Mouse (Mus musculus) kidney, embryonic 16.5 days (tissue): ENCODE measurements around the gene Dazl. TPM values are rescaled to one million over a fixed set of nuclear protein-coding genes. Genes with fewer than 3 reads are reported as not detected.

Experiments used
- ATAC-seq: fragments of 200-750 bp; cut with Nextera tagmentation; 2 replicates; pipeline ENCODE4 v1.8.0; 2017; ENCODE audit warnings: moderate TSS enrichment; ENCODE audit not compliant: low FRiP score, low TSS enrichment
- H3K27ac ChIP-seq: fragments of 300-500 bp; sonication (generic); 2 replicates; pipeline ENCODE4 v1.5.1; 2014; ENCODE audit warnings: low read length
- H3K27me3 ChIP-seq: fragments of 300-500 bp; sonication (generic); 2 replicates; pipeline ENCODE4 v1.6.1; 2014; ENCODE audit warnings: low read length, control low read depth, mixed read lengths; ENCODE audit not compliant: insufficient read depth
- H3K36me3 ChIP-seq: fragments of 300-500 bp; sonication (generic); 2 replicates; pipeline ENCODE4 v1.6.1; 2014; ENCODE audit warnings: low read length, control low read depth, mixed read lengths; ENCODE audit not compliant: insufficient read depth
- H3K4me1 ChIP-seq: fragments of 300-500 bp; sonication (generic); 2 replicates; pipeline ENCODE4 v1.6.1; 2014; ENCODE audit warnings: low read length, control low read depth, mixed read lengths; ENCODE audit not compliant: insufficient read depth
- H3K4me2 ChIP-seq: fragments of 300-500 bp; sonication (generic); replicated peaks from 2 replicates; pipeline ENCODE4 v1.6.1; 2014; ENCODE audit warnings: low read depth, low read length
- H3K4me3 ChIP-seq: fragments of 300-500 bp; sonication (generic); 2 replicates; pipeline ENCODE4 v1.5.1; 2014; ENCODE audit warnings: mild to moderate bottlenecking, low read length
- H3K9ac ChIP-seq: fragments of 300-500 bp; sonication (generic); replicated peaks from 2 replicates; pipeline ENCODE4 v1.6.1; 2014; ENCODE audit warnings: low read length
- H3K9me3 ChIP-seq: fragments of 300-500 bp; sonication (generic); 2 replicates; pipeline ENCODE4 v1.6.1; 2016; ENCODE audit warnings: low read length, control low read depth
- WGBS: fragments of 180-500 bp; shearing (Covaris S2); extraction: QIAGEN DNeasy Blood & Tissue Kit; methylation state at CpG from one replicate; pipeline ENCODE4 v1.1.7; 2014; 5-methylcytosine and 5-hydroxymethylcytosine counted together
- polyA plus RNA-seq: library from polyadenylated mRNA; unstranded; fragments of >200 nt; fragmentation: Nextera tagmentation; extraction: Ambion mirVana; gene quantifications from 2 replicates; pipeline ENCODE4 v1.2.1, GENCODE M21; 2015

The Dazl gene
- polyA plus RNA-seq = 0.19 and 0.33 TPM in 2 replicates

GRCm38 (mm10) chr17:50293241-50293731 lies at the start of gene Dazl:
Gene Dazl (minus strand): TSS chr17:50293636.
- Histone ChIP-seq H3K27ac (peak within 1 kb of the TSS; percentile 48; the same call in 1 of the 2 replicates), H3K4me2 (peak within 1 kb of the TSS; percentile 63), H3K9ac (peak within 1 kb of the TSS; percentile 71), H3K4me1 (no peaks in the 10 kb centered on the region), H3K4me3 (peak within 1 kb of the TSS; percentile 52), H3K27me3 (no peaks in the 10 kb centered on the region), H3K36me3 (peaks cover 9% of the 10 kb centered on the region; the same call in 1 of the 2 replicates), H3K9me3 (peaks cover 14% of the 10 kb centered on the region)
- peak; percentile 8 for ATAC-seq
- 93% methylated on average over 43 of the region's 43 CpGs for WGBS

- Histone ChIP-seq H3K36me3 (no peaks in the 10 kb centered on the region), H3K4me1 (no peaks in the 10 kb centered on the region), H3K27ac (no peak overlapping the region), H3K27me3 (no peaks in the 10 kb centered on the region), H3K9ac (no peak overlapping the region), H3K9me3 (no peaks in the 10 kb centered on the region), H3K4me2 (no peak overlapping the region), H3K4me3 (no peak overlapping the region)
- no peak for ATAC-seq
- WGBS = 91% methylated on average over 11 of the region's 11 CpGs
Observed at GRCm38 (mm10) chr17:50341850-50342544, 48.6 kb upstream of the Dazl start.

DNA sequence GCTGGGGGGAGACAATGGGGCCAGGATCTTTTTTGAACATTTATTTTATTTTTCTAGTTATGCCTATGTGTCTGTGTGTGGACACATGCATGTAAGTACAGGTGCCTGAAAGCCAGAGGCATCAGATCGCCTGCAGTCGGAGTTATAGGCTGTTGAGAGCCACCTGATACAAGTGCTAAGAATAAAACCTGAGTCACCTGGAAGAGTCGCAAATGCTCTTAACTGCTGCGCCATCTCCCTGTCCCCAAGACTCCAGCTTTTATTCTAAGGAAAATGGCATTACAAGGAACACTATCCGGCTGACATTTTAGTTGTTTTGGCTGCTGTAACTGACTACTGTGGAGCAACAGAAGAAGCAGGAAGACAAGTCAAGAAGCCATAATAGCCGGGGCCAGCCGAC lies 45.5 kb upstream of the Dazl start:
- Histone ChIP-seq H3K36me3 (no peaks in the 10 kb centered on the region), H3K27ac (no peak overlapping the region), H3K9ac (no peak overlapping the region), H3K4me2 (no peak overlapping the region), H3K27me3 (no peaks in the 10 kb centered on the region), H3K4me3 (no peak overlapping the region), H3K4me1 (no peaks in the 10 kb centered on the region), H3K9me3 (no peaks in the 10 kb centered on the region)
- ATAC-seq = no peak
- 90% methylated on average over 7 of the region's 7 CpGs for WGBS

- ATAC-seq = no peak
- H3K9ac ChIP-seq = no peak overlapping the region
- no peak overlapping the region for H3K4me2 ChIP-seq
- 75% methylated on average over 2 of the region's 2 CpGs for WGBS
- H3K36me3 ChIP-seq = no peaks in the 10 kb centered on the region
- H3K4me3 ChIP-seq = no peak overlapping the region
- H3K27me3 ChIP-seq = no peaks in the 10 kb centered on the region
- no peak overlapping the region for H3K27ac ChIP-seq
- H3K9me3 ChIP-seq = no peaks in the 10 kb centered on the region
- H3K4me1 ChIP-seq = no peaks in the 10 kb centered on the region
Observed at GRCm38 (mm10) chr17:50335776-50336175, 42.3 kb upstream of the Dazl start.

GRCm38 (mm10) chr17:50334694-50335093 lies 41.3 kb upstream of the Dazl start:
- no peak for ATAC-seq
- no peaks in the 10 kb centered on the region for H3K27me3 ChIP-seq
- WGBS = 71% methylated on average over 5 of the region's 5 CpGs
- no peak overlapping the region for H3K4me3 ChIP-seq
- H3K9ac ChIP-seq = no peak overlapping the region
- no peaks in the 10 kb centered on the region for H3K36me3 ChIP-seq
- H3K4me1 ChIP-seq = no peaks in the 10 kb centered on the region
- no peaks in the 10 kb centered on the region for H3K9me3 ChIP-seq
- H3K4me2 ChIP-seq = no peak overlapping the region
- H3K27ac ChIP-seq = no peak overlapping the region

DNA sequence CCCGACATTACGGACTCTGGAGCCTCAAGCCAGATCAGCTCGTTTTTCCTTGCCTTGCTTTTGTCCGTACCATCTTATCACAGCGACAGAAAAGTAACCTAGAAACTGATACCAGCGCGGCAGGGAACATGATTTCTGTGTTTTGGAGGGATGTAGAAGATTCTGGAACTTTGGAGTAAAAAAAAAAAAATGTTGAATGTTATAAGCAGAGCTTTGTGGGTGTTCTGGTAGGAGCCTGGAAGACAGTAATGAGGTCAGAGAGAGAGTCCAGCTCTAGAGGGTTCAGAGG lies 38.5 kb upstream of the Dazl start:
- no peak overlapping the region for H3K4me3 ChIP-seq
- H3K27me3 ChIP-seq = no peaks in the 10 kb centered on the region
- 67% methylated on average over 7 of the region's 7 CpGs for whole genome bisulfite sequencing
- H3K4me2 ChIP-seq = no peak overlapping the region
- no peak overlapping the region for H3K27ac ChIP-seq
- ATAC-seq = no peak
- no peaks in the 10 kb centered on the region for H3K9me3 ChIP-seq
- no peaks in the 10 kb centered on the region for H3K4me1 ChIP-seq
- no peak overlapping the region for H3K9ac ChIP-seq
- H3K36me3 ChIP-seq = no peaks in the 10 kb centered on the region

GRCm38 (mm10) chr17:50331171-50332011 lies 38.0 kb upstream of the Dazl start:
- ATAC-seq = peak; percentile 59; the same call in 1 of the 2 replicates

GRCm38 (mm10) chr17:50330245-50330644 lies 36.8 kb upstream of the Dazl start:
- no peaks in the 10 kb centered on the region for H3K27me3 ChIP-seq
- no peak overlapping the region for H3K9ac ChIP-seq
- no peaks in the 10 kb centered on the region for H3K4me1 ChIP-seq
- H3K36me3 ChIP-seq = no peaks in the 10 kb centered on the region
- no peak overlapping the region for H3K4me2 ChIP-seq
- H3K9me3 ChIP-seq = no peaks in the 10 kb centered on the region
- H3K4me3 ChIP-seq = no peak overlapping the region
- no peak overlapping the region for H3K27ac ChIP-seq
- no peak for ATAC-seq
- WGBS = 92% methylated on average over 1 of the region's 1 CpGs

More at GRCm38 (mm10) chr17:50331171-50332011, 38.0 kb upstream of the Dazl start:
- 31% methylated on average over 8 of the region's 8 CpGs for WGBS
- Histone ChIP-seq H3K36me3 (no peaks in the 10 kb centered on the region), H3K4me3 (no peak overlapping the region), H3K27ac (no peak overlapping the region), H3K9me3 (no peaks in the 10 kb centered on the region), H3K4me1 (no peaks in the 10 kb centered on the region), H3K27me3 (no peaks in the 10 kb centered on the region), H3K4me2 (no peak overlapping the region), H3K9ac (no peak overlapping the region)

DNA sequence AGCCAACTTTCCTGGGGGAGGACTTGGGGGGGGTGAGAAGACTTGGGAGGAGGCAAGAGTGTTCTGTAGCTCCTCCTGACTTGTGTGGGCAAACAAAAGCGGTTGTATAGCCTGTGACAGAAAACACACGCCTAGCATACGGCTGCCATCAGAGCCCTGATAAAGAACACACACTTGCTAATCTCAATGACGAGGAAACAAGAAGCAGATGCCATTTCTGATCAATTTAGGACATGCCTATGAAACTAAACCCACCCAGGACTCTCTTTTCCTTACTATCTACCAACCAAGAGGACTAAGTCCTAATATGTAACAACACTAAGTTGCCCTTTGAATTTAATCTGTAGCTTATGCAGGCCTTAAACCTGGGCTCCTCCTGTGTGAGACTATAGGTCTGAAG lies 31.2 kb upstream of the Dazl start:
- Histone ChIP-seq H3K4me2 (no peak overlapping the region), H3K27me3 (no peaks in the 10 kb centered on the region), H3K4me1 (no peaks in the 10 kb centered on the region), H3K9me3 (no peaks in the 10 kb centered on the region), H3K4me3 (no peak overlapping the region), H3K36me3 (no peaks in the 10 kb centered on the region), H3K9ac (no peak overlapping the region), H3K27ac (no peak overlapping the region)
- WGBS = 82% methylated on average over 4 of the region's 4 CpGs
- no peak for ATAC-seq

DNA sequence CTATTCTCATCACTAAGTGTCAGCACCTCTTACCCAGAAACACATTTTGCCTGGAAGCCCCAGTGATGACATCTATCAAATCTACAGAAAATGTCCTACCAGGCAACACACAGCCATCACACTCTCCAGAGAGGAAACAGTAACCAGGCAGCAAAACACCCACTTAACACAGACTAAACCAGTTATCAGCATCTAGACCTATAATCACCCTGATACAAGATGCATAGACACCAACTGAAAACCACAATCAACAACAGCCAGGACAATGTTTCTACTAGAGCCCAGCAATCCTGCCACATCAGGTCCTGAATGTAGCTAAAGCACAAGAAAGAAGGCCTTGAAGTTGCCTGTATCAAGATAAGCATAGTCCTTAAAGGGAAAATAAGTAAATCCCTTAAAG lies 25.4 kb upstream of the Dazl start:
- Histone ChIP-seq H3K4me2 (no peak overlapping the region), H3K4me3 (no peak overlapping the region), H3K27ac (no peak overlapping the region), H3K9ac (no peak overlapping the region), H3K9me3 (no peaks in the 10 kb centered on the region), H3K27me3 (no peaks in the 10 kb centered on the region), H3K36me3 (no peaks in the 10 kb centered on the region), H3K4me1 (no peaks in the 10 kb centered on the region)
- no peak for ATAC-seq
